Mouse (Mus musculus) brain, adult 2 months (tissue): ENCODE data around the gene Rras2.
A peak's percentile ranks its signal among the peaks of the same experiment; 100 is the strongest.

ENCODE experiments used
- DNase-seq: peaks from one replicate; pipeline ENCODE4 v3.0.0; 2011; ENCODE audit warnings: low read depth, low spot score

The Rras2 gene

GRCm38 (mm10) chr7:114117444-114117905 lies at the start of gene Rras2:
Gene Rras2 (minus strand): TSS chr7:114117781.
- DNase-seq, result peak; percentile 94

- no peak for DNase-seq
These were observed 45.4 kb upstream of the Rras2 start for GRCm38 (mm10) chr7:114162975-114163374.

GRCm38 (mm10) chr7:114161101-114161500 lies 43.5 kb upstream of the Rras2 start:
- DNase-seq, result no peak

GRCm38 (mm10) chr7:114157716-114158278 lies 40.2 kb upstream of the Rras2 start:
- peak; percentile 57 for DNase-seq

GRCm38 (mm10) chr7:114156364-114156763 lies 38.8 kb upstream of the Rras2 start:
- DNase-seq, result no peak

GRCm38 (mm10) chr7:114155053-114155865 lies 37.7 kb upstream of the Rras2 start:
- no peak for DNase-seq

GRCm38 (mm10) chr7:114151036-114151780 lies 33.6 kb upstream of the Rras2 start:
- peak; percentile 94 for DNase-seq

- DNase-seq, result no peak
These were observed 32.0 kb upstream of the Rras2 start for GRCm38 (mm10) chr7:114149564-114149963.

GRCm38 (mm10) chr7:114149135-114149534 lies 31.6 kb upstream of the Rras2 start:
- DNase-seq, result no peak

GRCm38 (mm10) chr7:114145841-114146240 lies 28.3 kb upstream of the Rras2 start:
- no peak for DNase-seq

- no peak for DNase-seq
These were observed 24.7 kb upstream of the Rras2 start for GRCm38 (mm10) chr7:114142151-114142798.

GRCm38 (mm10) chr7:114140026-114140425 lies 22.4 kb upstream of the Rras2 start:
- no peak for DNase-seq

GRCm38 (mm10) chr7:114139400-114139799 lies 21.8 kb upstream of the Rras2 start:
- no peak for DNase-seq

- peak; percentile 71 for DNase-seq
These were observed 20.7 kb upstream of the Rras2 start for GRCm38 (mm10) chr7:114138261-114138660.

- no peak for DNase-seq
These were observed 17.6 kb upstream of the Rras2 start for GRCm38 (mm10) chr7:114135166-114135565.

GRCm38 (mm10) chr7:114133957-114134356 lies 16.4 kb upstream of the Rras2 start:
- DNase-seq, result no peak

- DNase-seq, result peak; percentile 47
These were observed 14.7 kb upstream of the Rras2 start for GRCm38 (mm10) chr7:114132316-114132715.

- no peak for DNase-seq
These were observed 11.7 kb upstream of the Rras2 start for GRCm38 (mm10) chr7:114129281-114129680.

- no peak for DNase-seq
These were observed 599 bp upstream of the Rras2 start for GRCm38 (mm10) chr7:114118180-114118579.

- peak; percentile 71 for DNase-seq
These were observed 750 bp downstream of the Rras2 start for GRCm38 (mm10) chr7:114116711-114117351.

- DNase-seq, result no peak
These were observed 1.6 kb downstream of the Rras2 start for GRCm38 (mm10) chr7:114115961-114116360.
